Mouse (Mus musculus) layer of hippocampus, adult 9-11 months (tissue): ENCODE results near the gene Fndc3b.

ENCODE experiments used
- DNase-seq: peaks from one replicate; pipeline ENCODE4 v3.0.0; 2022

Fndc3b gene

GRCm38 (mm10) chr3:27710648-27711428 is at the start of gene Fndc3b:
TSS of gene Fndc3b (minus strand) at chr3:27711307.
- DNase-seq: peak; percentile 95

GRCm38 (mm10) chr3:27760278-27760677 is 49.2 kb upstream of the Fndc3b start:
- DNase-seq: no peak

GRCm38 (mm10) chr3:27758976-27759375 is 47.9 kb upstream of the Fndc3b start:
- DNase-seq: no peak

DNA sequence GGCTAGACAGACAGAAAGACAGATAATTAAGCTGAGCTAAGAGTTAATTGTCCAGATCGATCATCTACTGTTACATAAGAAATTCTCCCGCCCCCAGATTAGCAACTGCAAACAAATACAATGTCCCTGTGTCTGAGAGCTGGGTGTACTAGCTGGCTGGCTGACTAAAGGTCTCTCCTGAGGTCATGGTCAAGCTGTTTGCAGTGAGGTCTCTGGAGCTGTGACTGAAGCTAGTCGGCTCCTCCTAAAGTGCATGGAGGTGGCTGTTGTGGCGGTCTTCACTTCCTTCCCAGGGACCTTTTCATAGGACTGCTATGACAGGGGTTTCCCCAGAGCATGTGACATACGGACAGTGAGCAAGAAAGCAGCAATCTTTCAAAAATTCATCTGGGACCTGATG is 40.5 kb upstream of the Fndc3b start:
- DNase-seq: no peak

DNA sequence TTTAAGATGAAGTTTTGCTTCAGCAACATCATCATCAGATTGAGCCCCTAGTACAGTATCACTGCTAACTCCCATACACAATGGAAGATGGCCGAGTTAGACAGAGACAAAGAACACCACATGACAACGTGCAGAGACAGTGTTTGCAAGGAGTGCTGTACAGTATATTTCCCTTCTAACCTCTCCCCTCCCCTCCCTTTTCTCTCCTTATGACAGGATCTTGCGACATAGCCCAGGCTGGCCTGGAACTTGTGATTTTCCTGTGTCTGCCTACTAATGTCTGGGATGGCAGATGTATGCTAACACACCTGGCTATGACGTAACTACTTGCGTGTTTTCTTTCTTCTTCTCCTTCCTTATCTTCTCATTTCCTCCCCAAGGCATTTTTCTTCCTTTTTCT is 40.0 kb upstream of the Fndc3b start:
- no peak for DNase-seq

DNA sequence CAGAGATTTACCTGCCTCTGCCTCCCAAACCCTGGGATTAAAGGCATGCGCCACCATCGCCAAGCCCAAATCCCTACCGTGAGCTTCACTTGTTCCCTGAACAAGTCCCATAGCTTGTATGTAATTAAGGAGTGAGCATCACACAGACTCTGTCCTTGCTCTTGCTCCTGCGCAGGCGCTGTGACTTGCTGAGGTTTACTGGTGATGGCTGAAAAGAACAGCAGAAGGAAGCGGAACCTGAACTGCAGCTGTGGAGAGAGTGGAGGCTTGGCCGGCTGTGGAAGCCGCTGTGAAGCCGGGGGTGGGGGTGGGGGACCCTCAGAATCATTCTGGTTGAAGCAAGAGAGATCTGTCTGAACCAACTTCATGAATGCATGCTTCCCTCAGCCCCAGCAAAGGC is 34.5 kb upstream of the Fndc3b start:
- no peak for DNase-seq

DNA sequence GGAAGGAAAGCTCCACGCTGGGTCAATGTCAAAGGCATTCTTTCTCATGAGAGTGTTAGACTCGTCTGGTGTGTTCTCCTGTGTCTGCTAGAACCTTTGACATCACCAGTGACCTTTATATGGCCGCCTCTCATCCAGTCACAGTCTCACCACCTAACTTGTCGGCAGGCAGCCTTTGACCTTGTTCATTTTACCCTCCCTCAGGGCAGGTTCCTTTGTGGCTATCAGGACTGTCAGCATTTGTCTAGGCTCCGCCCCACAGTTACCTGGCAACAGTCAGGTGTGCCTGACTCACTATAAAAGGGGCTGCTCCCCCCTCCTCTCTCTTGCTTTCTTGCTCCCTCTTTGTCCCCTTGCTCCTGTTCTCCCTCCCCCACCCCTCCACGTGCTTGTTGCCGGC is 33.6 kb upstream of the Fndc3b start:
- no peak for DNase-seq

DNA sequence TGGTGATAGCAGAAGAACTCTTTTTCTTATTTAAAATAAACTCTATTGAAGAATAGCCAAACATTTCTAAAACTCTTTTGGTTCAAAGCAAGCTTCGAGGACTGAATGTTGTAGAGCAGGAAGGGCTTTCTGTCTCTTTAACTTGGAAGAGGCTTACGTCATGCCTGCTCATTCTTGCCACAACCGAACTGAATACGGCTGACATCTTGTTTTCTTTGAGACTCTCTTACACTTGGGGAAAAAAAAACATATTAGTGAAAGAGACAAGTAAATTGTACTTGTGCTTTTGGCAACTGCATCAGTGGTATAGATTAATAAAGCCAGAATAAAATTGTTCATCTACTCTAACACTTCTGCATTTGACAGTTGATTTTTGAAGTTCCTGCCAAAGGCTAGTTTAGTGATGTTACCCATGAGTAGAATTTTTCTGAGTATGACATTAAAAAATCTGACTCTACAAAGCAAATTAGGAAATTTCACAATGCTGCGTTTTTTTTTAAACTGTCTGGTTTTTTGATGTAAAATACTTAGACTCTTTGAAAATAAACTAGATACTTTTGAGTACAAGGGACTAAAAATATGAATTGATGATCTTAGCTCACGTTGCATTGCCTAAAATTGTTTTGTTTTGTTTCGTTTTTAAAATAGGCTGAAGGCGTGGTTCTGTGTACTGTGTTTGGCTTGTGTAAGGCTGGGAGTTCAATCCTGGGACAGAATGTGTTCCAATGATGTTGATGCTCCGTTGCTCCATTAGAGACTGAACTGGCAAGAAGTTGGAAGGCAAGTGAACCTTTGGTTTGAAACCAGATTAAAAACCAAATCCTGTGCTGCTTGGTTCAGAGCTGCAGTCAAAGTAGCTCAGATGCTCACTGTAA is 32.4 kb upstream of the Fndc3b start:
- no peak for DNase-seq

DNA sequence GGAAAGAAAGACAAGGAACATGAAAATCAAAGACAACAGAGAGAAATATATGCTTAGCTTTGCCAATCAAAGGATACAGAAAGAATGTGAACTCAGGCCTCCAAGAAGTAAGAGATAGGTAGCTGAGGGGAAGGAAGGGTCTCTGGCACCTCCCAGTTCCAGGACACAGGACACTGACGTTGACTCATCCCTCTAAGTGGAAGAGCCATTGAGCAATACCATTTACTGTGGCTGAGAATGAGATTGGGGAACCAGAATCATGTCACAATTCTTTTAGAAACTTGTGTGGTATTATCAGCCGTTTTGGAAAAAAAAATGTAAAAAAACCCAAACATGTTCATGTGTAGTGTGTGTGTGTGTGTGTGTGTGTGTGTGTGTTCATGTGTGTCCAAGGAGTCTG is 31.0 kb upstream of the Fndc3b start:
- no peak for DNase-seq

- DNase-seq: peak; percentile 6
Measured at GRCm38 (mm10) chr3:27740136-27740535, 29.0 kb upstream of the Fndc3b start.

DNA sequence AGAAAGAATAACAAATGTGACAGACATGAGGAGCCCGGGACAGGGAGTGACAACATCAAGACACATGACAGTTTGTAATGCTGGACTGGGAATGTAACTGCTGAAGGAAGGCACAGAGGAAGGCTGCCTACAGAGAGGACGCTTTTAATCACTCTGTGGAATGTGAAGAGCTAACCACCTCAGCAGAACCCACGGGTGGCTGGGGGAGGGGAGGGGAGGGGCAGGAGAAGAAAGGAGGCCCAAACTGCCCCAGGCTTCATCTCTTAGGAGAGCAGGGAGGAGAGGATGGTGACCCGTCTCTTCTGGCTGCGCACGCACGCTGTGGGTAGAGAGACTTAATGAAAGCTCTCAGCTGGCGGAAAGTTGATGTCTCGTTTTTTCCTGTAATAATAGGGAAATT is 25.1 kb upstream of the Fndc3b start:
- DNase-seq: no peak

- no peak for DNase-seq
Measured at GRCm38 (mm10) chr3:27735113-27735512, 24.0 kb upstream of the Fndc3b start.

DNA sequence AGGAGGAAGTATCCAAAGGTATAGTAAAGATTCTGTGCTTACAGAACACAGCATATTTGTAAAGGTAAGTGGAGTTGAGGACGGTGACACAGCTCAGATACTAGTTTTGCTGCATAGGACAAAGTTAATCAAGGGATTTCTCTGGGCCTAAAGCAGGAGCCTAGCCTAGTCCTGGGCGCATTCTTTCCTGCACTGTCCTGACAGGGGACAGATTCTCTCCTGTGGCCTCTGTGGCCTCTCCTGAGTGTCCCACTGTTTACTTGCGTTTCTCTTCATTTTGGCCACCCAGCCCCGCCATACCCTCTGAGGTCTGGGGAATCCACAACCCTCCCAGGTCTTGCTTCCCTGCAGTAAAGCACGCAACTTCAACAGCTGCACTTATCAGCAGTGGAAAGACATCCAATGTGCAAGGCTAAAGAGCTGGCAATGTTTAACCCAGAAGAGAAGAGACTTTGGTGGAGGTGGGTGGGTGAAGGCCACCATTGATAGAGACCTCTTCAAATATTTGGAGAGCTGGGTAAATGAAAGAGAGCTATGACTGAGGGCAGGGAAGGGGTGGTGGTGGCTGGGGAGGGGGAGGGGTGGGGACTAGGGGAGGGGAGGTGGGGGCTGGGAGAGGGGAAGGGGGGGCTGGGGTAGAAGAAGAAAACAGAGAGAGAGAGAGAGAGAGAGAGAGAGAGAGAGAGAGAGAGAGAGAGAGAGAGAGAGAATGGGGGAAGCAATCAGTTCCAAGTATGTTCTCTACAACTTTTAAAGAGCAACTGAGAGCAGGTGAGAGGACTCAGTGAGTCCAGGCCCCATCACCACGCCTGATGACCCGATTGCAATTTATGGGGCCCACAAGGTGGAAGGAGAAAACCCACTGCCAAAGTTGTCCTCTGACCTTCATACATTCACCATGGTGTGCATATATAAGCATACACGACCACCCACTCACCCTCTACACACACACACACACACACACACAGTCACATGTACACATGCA is 18.0 kb upstream of the Fndc3b start:
- no peak for DNase-seq

GRCm38 (mm10) chr3:27728176-27728575 is 17.1 kb upstream of the Fndc3b start:
- DNase-seq: no peak

DNA sequence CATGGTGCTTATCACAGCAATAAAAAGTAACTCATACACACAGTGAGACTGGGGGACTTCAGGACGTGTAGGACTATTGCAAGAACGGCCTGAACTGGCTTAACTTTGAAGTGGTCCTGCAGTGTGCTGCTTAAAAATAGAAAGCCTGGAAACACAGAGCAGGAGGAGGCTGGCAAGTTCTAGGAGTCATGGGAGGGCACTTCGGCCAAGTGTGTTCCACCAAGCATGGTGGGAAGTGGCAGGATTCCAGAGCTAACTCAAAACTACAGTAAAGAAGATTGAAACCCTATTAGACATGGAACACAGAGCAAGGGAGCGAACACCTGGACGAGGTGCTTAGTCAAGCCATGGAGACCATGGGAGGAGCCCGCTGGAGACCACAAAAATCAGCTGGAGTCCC is 14.6 kb upstream of the Fndc3b start:
- DNase-seq: no peak

DNA sequence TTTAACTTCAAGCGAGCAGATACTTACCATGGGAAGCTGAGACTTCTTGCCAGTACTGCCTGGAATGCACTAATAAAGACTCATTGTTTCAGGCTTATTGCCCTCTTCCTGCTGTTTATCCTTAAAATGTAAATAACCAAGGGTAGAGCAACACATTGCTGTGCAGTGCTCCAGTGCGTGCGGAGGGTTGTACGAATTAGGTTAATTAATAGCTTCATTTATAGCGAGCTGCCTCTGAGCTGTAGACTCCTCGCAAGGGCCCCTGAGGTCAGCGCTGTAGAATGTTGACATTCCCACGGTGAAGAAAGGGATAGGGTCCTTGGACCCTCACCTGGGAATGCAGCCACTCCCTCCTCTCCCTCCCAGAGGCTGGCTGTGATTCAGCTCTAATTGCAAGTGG is 13.1 kb upstream of the Fndc3b start:
- DNase-seq: no peak

GRCm38 (mm10) chr3:27718829-27719365 is 7.8 kb upstream of the Fndc3b start:
- no peak for DNase-seq

DNA sequence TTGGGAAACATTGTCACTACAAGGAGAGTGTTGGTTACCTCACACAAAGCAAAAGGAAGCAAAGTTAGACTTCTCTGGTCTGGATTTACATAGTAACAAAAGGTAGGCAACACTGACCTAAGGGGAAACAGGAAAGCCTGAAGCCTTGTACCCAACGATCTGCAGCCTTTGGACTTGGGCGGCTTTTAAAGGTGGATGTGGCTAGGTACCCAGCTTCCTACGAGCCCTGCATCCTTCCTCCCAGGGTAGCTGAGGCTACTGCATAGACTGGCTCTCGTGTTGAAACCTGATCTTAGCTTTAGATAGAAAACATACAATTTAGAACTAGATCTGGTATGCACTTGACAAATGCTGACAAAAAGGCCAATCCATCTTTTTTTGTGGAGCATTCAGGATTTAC is 2.9 kb upstream of the Fndc3b start:
- no peak for DNase-seq

GRCm38 (mm10) chr3:27712421-27712820 is 1.3 kb upstream of the Fndc3b start:
- DNase-seq: no peak

DNA sequence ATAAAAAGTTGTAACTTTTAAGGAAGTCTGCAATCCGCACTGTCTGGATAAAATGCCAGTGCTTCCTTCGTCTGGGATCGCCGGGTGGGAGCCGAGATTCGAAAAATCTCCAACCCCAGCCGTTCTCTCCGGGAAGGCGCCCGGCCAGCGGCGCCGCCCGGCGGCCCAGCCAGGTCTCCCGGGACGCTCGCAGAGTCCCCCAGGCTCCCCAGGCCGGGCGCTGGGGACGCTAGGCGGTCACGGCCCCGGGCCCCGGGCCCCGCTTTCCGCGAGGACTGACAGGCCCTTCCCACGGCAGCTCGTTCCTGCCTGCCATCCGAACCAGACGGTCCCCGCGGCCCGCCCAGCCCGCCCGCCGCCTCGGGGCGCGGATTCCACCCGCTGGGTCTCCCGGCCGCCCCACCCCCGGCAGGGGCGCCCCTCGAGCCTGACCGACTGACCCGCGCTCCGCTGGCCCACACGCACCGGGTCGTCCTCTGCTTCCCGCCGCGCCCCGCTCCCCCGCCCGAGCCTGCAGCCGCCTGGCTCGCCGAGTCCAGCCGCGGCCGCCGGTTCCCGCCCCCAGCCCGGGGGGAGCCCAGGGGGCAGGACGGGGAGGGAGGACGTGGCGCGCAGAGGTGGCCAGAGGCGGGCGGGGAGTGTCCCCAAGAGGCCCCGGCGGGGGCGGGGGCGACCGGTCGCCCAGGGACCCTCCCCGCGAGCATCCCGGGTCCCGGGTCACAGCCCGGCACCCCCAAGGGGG is 1.0 kb downstream of the Fndc3b start:
- DNase-seq: peak; percentile 38

DNA sequence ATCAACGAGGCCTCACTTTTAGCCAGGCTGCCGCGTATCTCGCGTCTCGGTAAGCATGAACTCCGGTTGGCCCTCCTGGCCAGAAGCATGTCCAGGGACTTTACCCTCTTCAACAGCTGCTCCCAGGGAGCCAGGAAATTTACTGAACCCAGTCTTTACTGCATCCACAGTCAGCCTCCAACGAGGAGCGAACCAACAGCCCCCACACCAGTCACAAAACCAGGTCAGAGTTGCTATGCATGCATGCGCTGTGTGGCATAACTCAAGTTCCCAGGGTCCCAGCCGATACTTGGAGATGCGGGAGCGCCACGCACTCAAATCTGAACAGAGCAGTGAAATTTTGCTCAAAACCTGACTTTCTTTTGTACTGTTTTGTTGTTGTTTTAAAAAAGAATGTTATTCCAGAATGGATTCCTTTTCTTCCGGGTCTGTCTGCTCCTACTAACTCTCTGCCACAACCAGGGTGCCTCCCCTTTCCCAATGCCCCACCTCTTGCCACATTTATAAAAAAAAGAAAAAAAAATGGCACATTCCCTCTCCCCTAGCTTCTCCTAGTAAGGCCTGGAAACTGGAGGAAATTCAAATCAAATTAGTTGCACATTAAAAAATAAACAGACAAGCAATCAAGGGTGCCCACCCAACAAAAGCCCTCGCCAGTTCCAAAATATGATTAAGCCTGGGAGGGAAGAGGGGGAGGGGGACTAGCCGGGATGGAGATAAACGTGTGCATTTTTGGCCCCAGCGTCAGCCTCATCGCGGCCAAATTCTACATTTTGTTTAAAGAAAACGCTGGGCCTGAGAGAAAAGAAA is 1.8 kb downstream of the Fndc3b start:
- no peak for DNase-seq
